Mouse (Mus musculus): ENCODE results near the gene Ano4.

DNA sequence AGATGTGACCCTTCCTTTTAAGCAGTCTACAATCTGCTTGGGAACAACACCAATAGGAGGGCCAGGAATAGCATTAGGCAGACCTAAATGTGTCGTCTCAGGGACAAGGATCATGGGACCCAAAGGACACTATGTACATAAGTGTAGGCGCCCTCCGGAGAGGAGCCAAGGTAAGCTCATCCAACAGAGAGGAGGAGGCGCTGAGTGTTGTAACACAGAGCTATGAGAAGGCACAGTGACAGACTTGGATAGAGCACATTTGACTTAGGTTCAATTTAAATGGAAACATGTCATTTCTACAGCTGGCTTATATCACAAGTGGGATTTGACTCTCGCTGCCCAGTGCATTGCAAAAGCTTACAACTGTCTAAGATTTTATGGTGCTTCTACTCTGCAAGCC is 376.0 kb downstream of the Ano4 start:
- TF ChIP-seq CTCF (IDR thresholded peaks at IDR 0.05; ENCODE audit: low read depth) (no peak), EP300 (optimal IDR thresholded peaks at IDR 0.05) (no peak)
